Mouse (Mus musculus) cerebellum, postnatal 4 days (tissue): ENCODE results near the gene Ezh2.
A peak's percentile ranks its signal among the peaks of the same experiment; 100 is the strongest.
"Not testable (repeated sequence)": the region's sequence is repeated elsewhere in the genome, so short reads cannot be mapped to it uniquely, and the experiment has no call there.

Experiments
- DNase-seq, 2 experiments: peaks; one replicate each; pipeline ENCODE4 v3.0.0; 2022; ENCODE audit warnings: low spot score in 2 of 2, mixed read lengths in 1 of 2

The Ezh2 gene

GRCm38 (mm10) chr6:47594926-47595623 is at the start of gene Ezh2:
Ezh2 (minus strand) TSS chr6:47595341.
- DNase-seq = peak; percentile 91 to 98

- no peak for DNase-seq
Observed at GRCm38 (mm10) chr6:47636527-47637076, 41.5 kb upstream of the Ezh2 start.

GRCm38 (mm10) chr6:47635995-47636526 is 40.9 kb upstream of the Ezh2 start:
- no peak for DNase-seq

- no peak for DNase-seq
Observed at GRCm38 (mm10) chr6:47635207-47635994, 40.3 kb upstream of the Ezh2 start.

GRCm38 (mm10) chr6:47633467-47633866 is 38.3 kb upstream of the Ezh2 start:
- no peak for DNase-seq

- DNase-seq = not testable (repeated sequence)
Observed at GRCm38 (mm10) chr6:47630061-47630460, 34.9 kb upstream of the Ezh2 start.

GRCm38 (mm10) chr6:47627978-47628377 is 32.8 kb upstream of the Ezh2 start:
- no peak for DNase-seq

GRCm38 (mm10) chr6:47626976-47627375 is 31.8 kb upstream of the Ezh2 start:
- DNase-seq = not testable (repeated sequence)

- DNase-seq = no peak
Observed at GRCm38 (mm10) chr6:47621039-47621438, 25.9 kb upstream of the Ezh2 start.

GRCm38 (mm10) chr6:47608306-47608705 is 13.2 kb upstream of the Ezh2 start:
- DNase-seq = not testable (repeated sequence)

GRCm38 (mm10) chr6:47601931-47602330 is 6.8 kb upstream of the Ezh2 start:
- no peak for DNase-seq

GRCm38 (mm10) chr6:47595696-47596095 is 555 bp upstream of the Ezh2 start:
- peak in 1 of 2 experiments; percentile 14 for DNase-seq

- peak; percentile 43 to 71 for DNase-seq
Observed at GRCm38 (mm10) chr6:47594141-47594835, 853 bp downstream of the Ezh2 start.

- DNase-seq = no peak
Observed at GRCm38 (mm10) chr6:47593590-47593989, 1.6 kb downstream of the Ezh2 start.

GRCm38 (mm10) chr6:47587332-47587731 is 7.8 kb downstream of the Ezh2 start:
- not testable (repeated sequence) for DNase-seq

GRCm38 (mm10) chr6:47572887-47573286 is 22.3 kb downstream of the Ezh2 start:
- no peak for DNase-seq

GRCm38 (mm10) chr6:47565326-47566035 is 29.7 kb downstream of the Ezh2 start:
- DNase-seq = no peak

GRCm38 (mm10) chr6:47561426-47561825 is 33.7 kb downstream of the Ezh2 start:
- DNase-seq = no peak

- no peak for DNase-seq
Observed at GRCm38 (mm10) chr6:47560846-47561245, 34.3 kb downstream of the Ezh2 start.

GRCm38 (mm10) chr6:47560407-47560806 is 34.7 kb downstream of the Ezh2 start:
- no peak for DNase-seq

GRCm38 (mm10) chr6:47559287-47559686 is 35.9 kb downstream of the Ezh2 start:
- no peak for DNase-seq
